Mouse (Mus musculus): Measurements from ENCODE around the gene Hyls1.
A peak's percentile ranks its signal among the peaks of the same experiment; 100 is the strongest.

The Hyls1 gene

GRCm38 (mm10) chr9:35543099-35543860, 26.9 kb downstream of the Hyls1 start:
- no peak for DNase-seq (ENCODE audit: low spot score)

GRCm38 (mm10) chr9:35541941-35542340, 28.3 kb downstream of the Hyls1 start:
- no peak for DNase-seq (ENCODE audit: low spot score)

- peak; percentile 88 for DNase-seq (ENCODE audit: low spot score)
Observed at GRCm38 (mm10) chr9:35541488-35541887, 28.7 kb downstream of the Hyls1 start.

- no peak for DNase-seq (ENCODE audit: low spot score)
Observed at GRCm38 (mm10) chr9:35541024-35541423, 29.2 kb downstream of the Hyls1 start.

- no peak for DNase-seq (ENCODE audit: low spot score)
Observed at GRCm38 (mm10) chr9:35539001-35539750, 31.0 kb downstream of the Hyls1 start.

- no peak for DNase-seq (ENCODE audit: low spot score)
Observed at GRCm38 (mm10) chr9:35535876-35536275, 34.3 kb downstream of the Hyls1 start.

- peak; percentile 88 for DNase-seq (ENCODE audit: low spot score)
Observed at GRCm38 (mm10) chr9:35535110-35535509, 35.1 kb downstream of the Hyls1 start.

- DNase-seq (ENCODE audit: low spot score) = no peak
Observed at GRCm38 (mm10) chr9:35533266-35533665, 36.9 kb downstream of the Hyls1 start.

- DNase-seq (ENCODE audit: low spot score) = peak; percentile 67
Observed at GRCm38 (mm10) chr9:35529796-35530195, 40.4 kb downstream of the Hyls1 start.

- no peak for DNase-seq (ENCODE audit: low spot score)
Observed at GRCm38 (mm10) chr9:35529141-35529540, 41.1 kb downstream of the Hyls1 start.

- peak; percentile 88 for DNase-seq (ENCODE audit: low spot score)
Observed at GRCm38 (mm10) chr9:35523941-35524411, 46.2 kb downstream of the Hyls1 start.

- DNase-seq (ENCODE audit: low spot score) = peak; percentile 60
Observed at GRCm38 (mm10) chr9:35523541-35523940, 46.7 kb downstream of the Hyls1 start.

GRCm38 (mm10) chr9:35522821-35523515, 47.2 kb downstream of the Hyls1 start:
- no peak for DNase-seq (ENCODE audit: low spot score)

- DNase-seq (ENCODE audit: low spot score) = no peak
Observed at GRCm38 (mm10) chr9:35522241-35522640, 48.0 kb downstream of the Hyls1 start.

- no peak for DNase-seq (ENCODE audit: low spot score)
Observed at GRCm38 (mm10) chr9:35520631-35521348, 49.4 kb downstream of the Hyls1 start.

GRCm38 (mm10) chr9:35518169-35518568, 52.0 kb downstream of the Hyls1 start, which contains the start of gene Gm1113:
Gm1113 (minus strand) TSS chr9:35518269.
- DNase-seq (ENCODE audit: low spot score) = no peak

GRCm38 (mm10) chr9:35516711-35517110, 53.5 kb downstream of the Hyls1 start:
- no peak for DNase-seq (ENCODE audit: low spot score)

- DNase-seq (ENCODE audit: low spot score) = no peak
Observed at GRCm38 (mm10) chr9:35516182-35516581, 54.0 kb downstream of the Hyls1 start.

- no peak for DNase-seq (ENCODE audit: low spot score)
Observed at GRCm38 (mm10) chr9:35513900-35514299, 56.3 kb downstream of the Hyls1 start.

Data from embryo, embryonic 10 days (tissue).